Mouse (Mus musculus) MEL (cell line): ENCODE results near the gene Med7.

Experiments
- BHLHE40 ChIP-seq: IDR thresholded peaks from 2 replicates; pipeline ENCODE4 v1.6.1; 2012; ENCODE audit warnings: low read depth, mild to moderate bottlenecking, inconsistent platforms, low read length, improper control_type of control experiment, borderline replicate concordance
- CTCF ChIP-seq, 3 experiments: IDR thresholded peaks in 2 of 3; conservative IDR thresholded peaks in 1 of 3; 2 replicates each; pipeline ENCODE4 v1.5.1; 2011 to 2012; ENCODE audit warnings: low read length in 3 of 3, low read depth in 2 of 3, mild to moderate bottlenecking in 2 of 3, improper control_type of control experiment in 1 of 3, inconsistent platforms in 1 of 3, mixed read lengths in 1 of 3, moderate library complexity in 1 of 3; ENCODE audit not compliant: control insufficient read depth in 1 of 3, insufficient read depth in 1 of 3, poor library complexity in 1 of 3, severe bottlenecking in 1 of 3
- SMC3 ChIP-seq: IDR thresholded peaks from 2 replicates; pipeline ENCODE4 v1.6.1; 2011; ENCODE audit warnings: low read depth, low read length, improper control_type of control experiment

GRCm38 (mm10) chr11:46418438-46418837 lies 18.3 kb upstream of the Med7 start:
- TF ChIP-seq CTCF (IDR thresholded peaks at IDR 0.05 in 2 of 3, conservative IDR thresholded peaks at IDR 0.05 in 1 of 3; ENCODE audit: control insufficient read depth in 1 of 3, insufficient read depth in 1 of 3, low read depth in 2 of 3, low read length in 3 of 3, poor library complexity in 1 of 3, severe bottlenecking in 1 of 3), result no peak
- no peak for TF ChIP-seq BHLHE40
- TF ChIP-seq SMC3, result no peak
